Mouse (Mus musculus) liver, embryonic 11.5 days (tissue): ENCODE data around the gene Il7r. TPM values are rescaled to one million over a fixed set of nuclear protein-coding genes. Genes with fewer than 3 reads are reported as not detected.
"Not testable (repeated sequence)": the region's sequence is repeated elsewhere in the genome, so short reads cannot be mapped to it uniquely, and the experiment has no call there.

Experiments
- ATAC-seq: fragments of 200-750 bp; cut with Nextera tagmentation; replicated peaks from 2 replicates; pipeline ENCODE4 v1.8.0; 2017; ENCODE audit warnings: moderate number of reproducible peaks, mild to moderate bottlenecking, moderate TSS enrichment, moderate library complexity; ENCODE audit not compliant: low FRiP score
- DNase-seq: peaks from one replicate; pipeline ENCODE4 v3.0.0-alpha.2; 2017; ENCODE audit warnings: low spot score
- H3K27ac ChIP-seq: fragments of 300-500 bp; sonication (generic); 2 replicates; pipeline ENCODE4 v1.5.1; 2014; ENCODE audit warnings: mild to moderate bottlenecking, low read depth, low read length, control low read depth
- H3K27me3 ChIP-seq: fragments of 300-500 bp; sonication (generic); replicated peaks from 2 replicates; pipeline ENCODE4 v1.6.1; 2014; ENCODE audit warnings: low read length, mixed read lengths; ENCODE audit not compliant: control insufficient read depth, insufficient read depth
- H3K36me3 ChIP-seq: fragments of 300-500 bp; sonication (generic); 2 replicates; pipeline ENCODE4 v1.6.1; 2014; ENCODE audit warnings: mild to moderate bottlenecking, low read length, moderate library complexity, mixed read lengths; ENCODE audit not compliant: control insufficient read depth, insufficient read depth
- H3K4me1 ChIP-seq: fragments of 300-500 bp; sonication (generic); replicated peaks from 2 replicates; pipeline ENCODE4 v1.6.1; 2014; ENCODE audit warnings: low read length, mixed read lengths; ENCODE audit not compliant: control insufficient read depth, insufficient read depth
- H3K4me2 ChIP-seq: fragments of 300-500 bp; sonication (generic); 2 replicates; pipeline ENCODE4 v1.6.1; 2014; ENCODE audit warnings: mild to moderate bottlenecking, control low read depth, moderate library complexity
- H3K4me3 ChIP-seq: fragments of 300-500 bp; sonication (generic); 2 replicates; pipeline ENCODE4 v1.5.1; 2014; ENCODE audit warnings: low read depth, low read length, control low read depth
- H3K9ac ChIP-seq: fragments of 300-500 bp; sonication (generic); 2 replicates; pipeline ENCODE4 v1.6.1; 2014; ENCODE audit warnings: low read depth, low read length, control low read depth
- H3K9me3 ChIP-seq: fragments of 300-500 bp; sonication (generic); 2 replicates; pipeline ENCODE4 v1.6.1; 2016; ENCODE audit warnings: low read length, inconsistent platforms, mixed read lengths; ENCODE audit not compliant: control insufficient read depth
- WGBS: fragments of 180-500 bp; shearing (Covaris S2); extraction: QIAGEN DNeasy Blood & Tissue Kit; methylation state at CpG from one replicate; pipeline ENCODE4 v1.1.7; 2014; 5-methylcytosine and 5-hydroxymethylcytosine counted together
- polyA plus RNA-seq: library from polyadenylated mRNA; unstranded; fragments of >200 nt; fragmentation: Nextera tagmentation; extraction: Ambion mirVana; gene quantifications from 2 replicates; pipeline ENCODE4 v1.2.1, GENCODE M21; 2014

Gene Il7r
- polyA plus RNA-seq, 1 experiment from 2014 or later: 0.38 TPM

DNA sequence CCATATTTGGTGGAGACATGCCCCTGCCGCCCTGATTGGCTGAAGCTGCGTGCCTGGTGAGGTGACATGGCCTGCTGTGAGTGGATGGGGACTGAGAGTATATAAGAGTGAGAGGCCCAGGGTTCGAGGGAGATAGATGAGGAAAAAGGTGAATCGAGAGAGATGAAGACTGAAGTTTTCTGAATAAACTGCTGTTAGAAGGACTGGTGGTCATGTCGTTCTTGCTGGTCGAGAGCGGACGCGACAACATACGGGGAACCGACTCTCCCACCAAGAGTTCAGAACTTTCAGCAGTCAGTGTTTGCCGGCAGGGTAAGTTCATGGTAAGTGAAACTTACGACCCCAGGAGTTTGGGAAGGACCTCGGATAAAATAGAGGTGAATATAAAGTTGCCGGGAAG lies 27.3 kb upstream of the Il7r start:
- not testable (repeated sequence) for H3K9ac ChIP-seq, DNase-seq, H3K9me3 ChIP-seq, H3K4me3 ChIP-seq, H3K4me1 ChIP-seq, H3K36me3 ChIP-seq, H3K27ac ChIP-seq, ATAC-seq, H3K27me3 ChIP-seq, H3K4me2 ChIP-seq
- WGBS: 89% methylated on average over 13 of the region's 15 CpGs

DNA sequence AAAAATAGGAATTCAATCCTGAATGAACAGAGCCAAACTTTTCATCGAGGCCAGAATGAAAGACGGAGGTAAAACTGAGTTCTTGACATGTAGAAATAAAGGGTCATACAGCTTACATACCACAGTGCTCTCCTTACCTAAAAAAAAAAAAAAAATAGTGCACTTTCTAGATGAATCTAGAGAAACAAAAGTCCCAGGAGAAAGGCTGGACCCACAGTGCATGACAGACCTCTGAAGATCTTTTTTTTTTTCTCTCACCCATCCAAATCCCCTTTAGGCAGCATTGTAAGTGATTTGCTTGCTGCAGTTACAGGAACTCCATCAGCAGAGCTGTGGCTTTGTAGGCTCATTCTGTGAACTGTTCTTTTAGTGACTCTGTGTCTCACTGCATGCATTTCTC lies 19.0 kb upstream of the Il7r start:
- H3K36me3 ChIP-seq: no peaks in the 10 kb centered on the region
- no peak overlapping the region for H3K4me2 ChIP-seq
- DNase-seq (no peak), ATAC-seq (no peak)
- WGBS: 91% methylated on average over 2 of the region's 2 CpGs
- no peaks in the 10 kb centered on the region for H3K27me3 ChIP-seq
- H3K9ac ChIP-seq: no peak overlapping the region
- H3K4me1 ChIP-seq: no peaks in the 10 kb centered on the region
- no peaks in the 10 kb centered on the region for H3K9me3 ChIP-seq
- H3K27ac ChIP-seq: no peak overlapping the region
- H3K4me3 ChIP-seq: no peak overlapping the region

DNA sequence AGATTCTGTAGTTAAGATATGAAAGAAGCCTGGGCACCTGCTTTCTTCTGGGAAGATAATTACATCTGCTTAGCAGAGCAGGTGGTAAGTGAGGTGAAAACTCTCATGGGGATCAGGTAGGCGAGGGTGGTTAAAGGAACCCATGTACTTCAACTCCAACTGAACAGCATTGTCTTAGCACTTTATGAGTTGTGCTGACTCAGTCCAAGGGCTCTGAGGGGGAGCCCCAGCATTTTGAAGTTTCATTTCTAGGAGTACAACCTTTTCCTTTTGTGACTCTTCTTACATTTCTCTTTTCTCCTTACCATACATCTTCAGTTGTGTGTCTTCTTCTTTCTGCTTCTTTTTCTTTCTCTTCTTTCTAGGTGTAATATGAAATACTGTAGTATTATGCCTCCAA lies 5.2 kb upstream of the Il7r start:
- H3K9ac ChIP-seq: no peak overlapping the region
- no peak overlapping the region for H3K4me2 ChIP-seq
- H3K36me3 ChIP-seq: no peaks in the 10 kb centered on the region
- no peak overlapping the region for H3K27ac ChIP-seq
- WGBS: 64% methylated on average over 1 of the region's 1 CpGs
- no peak overlapping the region for H3K4me3 ChIP-seq
- ATAC-seq (no peak), DNase-seq (no peak)
- no peaks in the 10 kb centered on the region for H3K9me3 ChIP-seq
- no peaks in the 10 kb centered on the region for H3K4me1 ChIP-seq
- no peaks in the 10 kb centered on the region for H3K27me3 ChIP-seq

DNA sequence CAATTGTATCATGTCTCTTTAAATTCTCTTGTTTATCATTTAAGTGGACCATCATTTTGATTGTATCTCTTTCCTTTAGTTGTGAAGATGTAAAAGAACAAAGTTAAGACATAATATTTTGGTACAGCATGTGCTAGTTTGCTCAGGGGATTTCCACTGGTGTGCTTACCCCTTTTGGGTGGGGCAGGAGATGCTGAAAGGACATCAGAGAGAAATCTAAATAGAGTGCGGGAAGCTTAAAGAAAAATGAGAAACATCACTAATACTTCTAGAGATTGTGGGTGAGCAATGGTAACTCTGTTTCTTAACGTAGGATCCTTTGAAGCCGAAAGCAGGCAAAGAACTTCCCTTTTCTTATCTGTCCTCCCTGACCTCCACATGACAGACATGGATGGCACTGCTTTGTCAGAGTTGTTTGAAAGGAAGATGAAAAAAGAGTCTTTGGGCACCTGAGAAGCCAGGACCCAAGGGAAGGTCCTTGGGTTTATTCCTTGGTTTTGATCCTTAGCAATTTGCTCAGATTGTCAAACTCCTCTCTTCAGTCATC lies 3.5 kb upstream of the Il7r start:
- WGBS: 38% methylated on average over 3 of the region's 3 CpGs
- Histone ChIP-seq H3K4me1 (no peaks in the 10 kb centered on the region), H3K9ac (no peak overlapping the region), H3K4me2 (no peak overlapping the region), H3K9me3 (no peaks in the 10 kb centered on the region), H3K36me3 (no peaks in the 10 kb centered on the region), H3K4me3 (no peak overlapping the region), H3K27ac (no peak overlapping the region), H3K27me3 (no peaks in the 10 kb centered on the region)
- DNase-seq (no peak), ATAC-seq (no peak)

DNA sequence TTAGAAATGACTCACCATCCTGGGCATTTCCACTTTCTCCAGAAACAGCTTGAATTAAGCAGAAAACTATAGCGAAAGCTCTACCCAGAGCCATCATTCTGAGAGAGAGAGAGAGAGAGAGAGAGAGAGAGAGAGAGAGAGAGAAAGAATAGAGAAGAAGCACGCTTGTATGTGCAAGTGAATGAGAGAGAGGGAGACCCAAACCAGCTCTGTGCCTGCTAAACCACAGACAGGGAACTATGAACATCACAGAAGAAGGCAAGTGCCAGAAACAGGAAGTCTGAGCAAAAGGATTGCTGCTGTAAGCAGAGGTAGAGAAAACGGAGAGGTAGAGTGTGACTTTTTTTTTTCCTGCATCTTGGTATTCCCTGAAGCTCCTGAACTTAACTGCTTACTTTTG lies 330 bp downstream of the Il7r start:
- WGBS: 51% methylated on average over 3 of the region's 3 CpGs
- Histone ChIP-seq H3K4me2 (no peak overlapping the region), H3K27ac (no peak overlapping the region), H3K4me3 (no peak overlapping the region), H3K9me3 (no peaks in the 10 kb centered on the region), H3K36me3 (no peaks in the 10 kb centered on the region), H3K27me3 (no peaks in the 10 kb centered on the region), H3K9ac (no peak overlapping the region), H3K4me1 (no peaks in the 10 kb centered on the region)
- ATAC-seq: no peak
- DNase-seq: no peak

DNA sequence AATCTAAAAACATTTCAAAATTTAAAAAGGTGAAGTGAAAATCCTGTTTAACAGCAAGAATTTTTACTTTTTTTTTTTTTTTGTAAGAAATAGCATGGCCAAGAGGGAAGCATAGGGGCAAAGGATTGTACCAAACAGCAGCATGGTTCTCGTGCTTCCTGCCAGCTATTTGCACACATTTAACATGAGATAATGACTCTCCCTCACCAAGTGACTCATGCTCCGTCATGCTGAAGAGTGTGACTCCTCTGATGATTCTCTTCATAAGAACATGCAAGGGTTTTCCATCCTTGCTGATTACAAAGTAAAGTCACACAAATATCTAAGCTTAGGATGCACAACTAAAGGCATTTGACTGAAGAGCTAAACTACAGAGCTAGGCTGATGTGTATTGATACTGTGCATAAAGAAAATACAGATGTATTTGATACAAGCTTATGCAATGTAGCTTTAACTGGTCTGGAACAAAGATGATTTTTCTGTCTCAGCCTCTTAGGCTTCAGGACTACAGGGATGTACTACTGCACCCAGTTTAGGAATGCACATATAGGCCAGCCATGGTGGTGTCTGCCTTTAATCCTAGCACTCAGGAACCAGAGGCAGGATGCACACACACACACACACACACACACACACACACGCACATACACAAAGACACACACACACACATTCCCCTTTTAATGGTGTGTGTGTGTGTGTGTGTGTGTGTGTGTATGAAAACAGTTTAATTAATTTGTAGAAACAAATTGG lies 1.6 kb downstream of the Il7r start:
- WGBS: 62% methylated on average over 3 of the region's 3 CpGs
- Histone ChIP-seq H3K4me3 (no peak overlapping the region), H3K36me3 (no peaks in the 10 kb centered on the region), H3K27ac (no peak overlapping the region), H3K4me1 (no peaks in the 10 kb centered on the region), H3K4me2 (no peak overlapping the region), H3K9ac (no peak overlapping the region), H3K9me3 (no peaks in the 10 kb centered on the region), H3K27me3 (no peaks in the 10 kb centered on the region)
- no peak for DNase-seq
- ATAC-seq: no peak

DNA sequence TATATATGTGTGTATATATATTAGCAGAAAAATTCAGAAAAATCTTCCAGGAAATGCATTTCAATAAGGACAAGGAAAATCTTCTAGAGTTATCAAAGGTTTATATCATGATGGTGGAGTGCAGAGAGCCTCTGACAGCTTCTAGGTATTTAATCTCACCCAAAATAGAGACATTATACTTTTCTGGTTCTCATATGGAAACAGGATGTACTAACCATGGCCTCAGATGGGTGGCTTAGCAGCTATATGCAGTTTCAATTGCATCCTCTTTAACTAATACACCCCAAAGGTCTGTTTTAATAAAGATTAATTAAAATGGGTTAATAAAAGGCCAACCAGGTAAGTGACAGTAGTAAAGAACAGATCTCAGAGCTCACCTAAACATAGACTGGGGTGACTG lies 3.6 kb downstream of the Il7r start:
- Histone ChIP-seq H3K27me3 (no peaks in the 10 kb centered on the region), H3K9ac (no peak overlapping the region), H3K4me3 (no peak overlapping the region), H3K27ac (no peak overlapping the region), H3K9me3 (no peaks in the 10 kb centered on the region), H3K4me1 (no peaks in the 10 kb centered on the region), H3K36me3 (no peaks in the 10 kb centered on the region), H3K4me2 (no peak overlapping the region)
- no peak for ATAC-seq
- DNase-seq: no peak

DNA sequence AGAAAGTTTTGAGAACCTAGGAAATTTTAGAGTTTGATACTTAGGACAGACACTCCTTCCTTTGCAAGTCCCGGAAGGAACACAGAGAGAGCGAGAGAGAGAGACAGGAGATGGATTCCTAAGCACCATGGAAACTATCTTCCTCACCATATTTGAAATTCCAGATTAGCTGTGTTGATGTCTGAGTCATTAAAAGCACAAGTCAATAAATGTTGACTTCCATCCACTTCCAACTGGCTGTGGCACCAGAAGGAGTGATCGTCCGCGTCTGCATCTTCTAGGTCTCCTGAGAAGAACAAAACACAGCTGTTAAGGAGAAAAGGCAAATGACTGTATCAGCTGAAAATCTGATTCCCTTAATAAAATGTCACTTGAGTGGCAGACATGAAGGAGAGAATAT lies 5.1 kb downstream of the Il7r start:
- 74% methylated on average over 5 of the region's 5 CpGs for WGBS

DNA sequence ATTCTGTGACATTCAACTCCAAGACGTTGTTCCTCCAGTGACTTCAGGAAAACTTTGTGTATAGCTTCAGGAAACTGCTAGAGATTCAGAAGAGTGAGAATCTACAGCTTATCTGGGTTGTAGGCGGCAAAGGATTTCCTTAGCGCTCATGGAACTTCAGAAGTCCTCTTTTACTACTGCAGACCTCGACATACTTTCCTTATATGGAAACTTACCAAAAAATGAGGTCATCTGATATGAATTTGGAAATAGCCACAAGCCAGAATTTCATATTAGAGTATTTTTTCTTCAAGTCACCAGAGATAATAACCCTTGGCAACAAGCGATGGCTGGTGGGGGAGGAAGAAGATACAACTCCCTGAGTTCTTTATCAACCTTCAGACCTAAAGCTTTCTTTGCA lies 6.0 kb downstream of the Il7r start:
- no peaks in the 10 kb centered on the region for H3K9me3 ChIP-seq
- no peak overlapping the region for H3K4me3 ChIP-seq
- no peak overlapping the region for H3K9ac ChIP-seq
- WGBS: 53% methylated on average over 5 of the region's 5 CpGs
- no peaks in the 10 kb centered on the region for H3K36me3 ChIP-seq
- DNase-seq: no peak
- H3K27ac ChIP-seq: no peak overlapping the region
- ATAC-seq: no peak
- H3K27me3 ChIP-seq: no peaks in the 10 kb centered on the region
- H3K4me1 ChIP-seq: no peaks in the 10 kb centered on the region
- H3K4me2 ChIP-seq: no peak overlapping the region

More for the DNA sequence above, 5.1 kb downstream of the Il7r start:
- ATAC-seq: no peak
- DNase-seq: no peak
- H3K27me3 ChIP-seq: no peaks in the 10 kb centered on the region
- no peak overlapping the region for H3K4me2 ChIP-seq
- no peak overlapping the region for H3K9ac ChIP-seq
- H3K9me3 ChIP-seq: no peaks in the 10 kb centered on the region
- H3K36me3 ChIP-seq: no peaks in the 10 kb centered on the region
- no peaks in the 10 kb centered on the region for H3K4me1 ChIP-seq
- H3K27ac ChIP-seq: no peak overlapping the region
- no peak overlapping the region for H3K4me3 ChIP-seq
